Mouse (Mus musculus) G1E (cell line): ENCODE measurements around the gene Mfsd4b1.

ENCODE experiments used
- CTCF ChIP-seq: IDR thresholded peaks from 2 replicates; pipeline ENCODE4 v1.5.1; 2012; ENCODE audit warnings: low read depth, low read length, inconsistent platforms, mixed read lengths
- GATA1 ChIP-seq: IDR thresholded peaks from 2 replicates; pipeline ENCODE4 v1.6.1; 2012; ENCODE audit warnings: borderline replicate concordance, low read length, inconsistent platforms, mixed read lengths
- GATA2 ChIP-seq: IDR thresholded peaks from 2 replicates; pipeline ENCODE4 v1.6.1; 2012; ENCODE audit warnings: low read depth, low read length, inconsistent platforms, borderline replicate concordance
- POLR2AphosphoS5 ChIP-seq: IDR thresholded peaks from 2 replicates; pipeline ENCODE4 v1.6.1; 2012; ENCODE audit warnings: low read depth, low read length, inconsistent platforms; ENCODE audit not compliant: insufficient replicate concordance
- TAL1 ChIP-seq: conservative IDR thresholded peaks from 2 replicates; pipeline ENCODE4 v1.6.1; 2012; ENCODE audit warnings: low read depth, low read length, inconsistent platforms, mixed read lengths

DNA sequence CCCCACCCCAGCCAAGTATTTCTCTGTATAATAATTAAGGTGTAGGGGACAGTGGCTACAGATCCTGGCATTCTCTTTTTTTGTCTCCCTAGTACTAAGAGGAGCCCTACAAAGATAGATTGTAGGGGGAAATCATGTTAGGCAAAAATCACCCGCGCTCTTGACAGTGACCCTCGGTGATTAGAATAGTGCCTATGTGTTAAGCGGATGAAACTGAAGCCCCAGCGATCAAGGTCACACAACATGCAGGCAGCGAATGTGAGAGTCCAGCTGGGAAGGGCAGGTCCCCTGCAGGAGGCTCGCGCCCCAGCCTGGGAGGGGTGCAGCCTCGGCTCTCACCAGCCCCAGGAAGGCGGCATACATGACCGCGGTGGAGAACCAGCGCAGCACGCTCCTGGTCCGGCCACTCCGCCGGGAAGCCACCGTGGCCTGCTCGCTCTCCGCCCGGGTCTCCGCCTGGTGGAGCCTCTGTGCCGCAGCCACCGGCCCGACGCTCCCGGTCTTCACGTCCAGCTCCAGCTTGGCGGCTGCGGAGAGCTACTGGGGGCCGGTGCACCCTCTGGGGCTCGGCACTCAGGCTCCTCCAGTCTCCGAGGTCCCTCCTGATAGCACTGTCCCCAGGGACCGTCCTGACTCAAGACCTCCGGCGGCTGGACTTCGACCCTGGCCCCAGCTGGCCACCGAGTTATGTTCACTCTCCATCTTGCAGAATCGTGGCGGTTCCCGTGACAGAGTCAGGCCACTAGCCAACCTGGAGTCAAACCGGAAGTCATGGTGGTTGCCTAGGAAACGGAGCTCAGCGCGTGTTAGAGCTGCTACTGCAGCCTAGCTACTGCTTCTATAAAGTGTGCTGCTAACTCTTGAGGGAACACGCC is at the start of gene Mfsd4b1:
- TF ChIP-seq CTCF (no peak), GATA1 (no peak), POLR2AphosphoS5 (no peak), TAL1 (no peak), GATA2 (no peak)
